Mouse (Mus musculus): ENCODE results near the gene Akt1.
A peak's percentile ranks its signal among the peaks of the same experiment; 100 is the strongest.

Gene Akt1

GRCm38 (mm10) chr12:112674132-112675011, at the start of gene Akt1:
TSS of gene Akt1 (minus strand) at chr12:112674884.
- DNase-seq (ENCODE audit: low read depth): peak; percentile 94

GRCm38 (mm10) chr12:112724077-112724805, 49.6 kb upstream of the Akt1 start:
- DNase-seq (ENCODE audit: low read depth): peak; percentile 87

DNA sequence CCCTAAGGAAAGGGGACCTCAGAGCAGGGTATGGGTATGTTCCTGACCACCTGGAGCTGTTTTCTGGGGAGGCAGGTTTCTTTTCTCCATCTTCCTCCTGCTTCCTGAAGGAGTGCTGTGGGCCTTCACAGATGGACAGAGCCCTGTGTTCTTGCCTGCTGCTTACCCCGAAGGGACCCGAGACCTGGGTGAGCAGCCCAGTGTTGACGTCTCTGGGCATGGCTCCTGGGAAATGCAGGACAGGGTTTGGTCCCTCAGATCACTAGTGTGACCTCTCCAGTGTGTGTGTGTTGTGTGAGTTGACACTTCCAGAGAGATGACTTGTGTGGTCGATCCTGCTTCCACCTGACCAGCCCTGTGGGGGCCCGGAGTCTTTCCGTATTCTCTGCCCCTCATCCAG, 48.8 kb upstream of the Akt1 start:
- DNase-seq (ENCODE audit: low read depth): no peak

- DNase-seq (ENCODE audit: low read depth): no peak
These were observed 48.3 kb upstream of the Akt1 start for GRCm38 (mm10) chr12:112723028-112723330.

GRCm38 (mm10) chr12:112722240-112723027, 47.8 kb upstream of the Akt1 start:
- peak; percentile 29 for DNase-seq (ENCODE audit: low read depth)

- no peak for DNase-seq (ENCODE audit: low read depth)
These were observed 46.9 kb upstream of the Akt1 start for GRCm38 (mm10) chr12:112721424-112722239.

DNA sequence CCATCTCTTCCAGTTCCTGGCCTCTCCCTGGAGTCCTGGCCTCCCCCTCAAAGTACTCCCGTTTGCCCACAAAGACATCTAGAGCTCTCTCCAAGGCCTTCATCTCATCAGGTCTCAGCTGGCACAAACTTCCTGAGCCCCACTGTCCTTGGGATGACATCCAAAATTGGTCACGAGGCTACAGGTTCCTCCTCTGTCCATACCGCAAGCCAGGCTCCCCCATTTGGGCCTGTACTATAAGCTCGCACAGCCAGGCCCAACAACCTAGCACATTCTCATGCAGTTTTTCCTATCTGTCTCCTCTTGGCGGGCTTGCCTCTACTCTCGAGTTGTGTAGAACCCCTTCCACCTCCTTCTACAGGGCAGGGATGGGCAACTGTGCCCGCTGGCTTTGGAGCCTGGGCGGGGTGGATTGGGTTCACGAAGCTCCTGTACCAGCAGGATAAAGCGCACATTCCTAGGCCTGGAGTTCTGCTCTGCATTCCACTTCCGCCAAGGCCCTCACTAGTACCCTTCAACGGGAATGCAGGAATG, 46.3 kb upstream of the Akt1 start:
- no peak for DNase-seq (ENCODE audit: low read depth)

GRCm38 (mm10) chr12:112720216-112720615, 45.5 kb upstream of the Akt1 start, which contains the start of gene Cep170b:
TSS of gene Cep170b (plus strand) at chr12:112720455.
- DNase-seq (ENCODE audit: low read depth): no peak

GRCm38 (mm10) chr12:112718995-112719394, 44.3 kb upstream of the Akt1 start:
- no peak for DNase-seq (ENCODE audit: low read depth)

- peak; percentile 74 for DNase-seq (ENCODE audit: low read depth)
These were observed 42.5 kb upstream of the Akt1 start for GRCm38 (mm10) chr12:112717140-112717539.

GRCm38 (mm10) chr12:112713984-112714383, 39.3 kb upstream of the Akt1 start:
- no peak for DNase-seq (ENCODE audit: low read depth)

GRCm38 (mm10) chr12:112707573-112707869, 32.8 kb upstream of the Akt1 start:
- no peak for DNase-seq (ENCODE audit: low read depth)

- DNase-seq (ENCODE audit: low read depth): peak; percentile 83
These were observed 32.3 kb upstream of the Akt1 start for GRCm38 (mm10) chr12:112706704-112707572.

DNA sequence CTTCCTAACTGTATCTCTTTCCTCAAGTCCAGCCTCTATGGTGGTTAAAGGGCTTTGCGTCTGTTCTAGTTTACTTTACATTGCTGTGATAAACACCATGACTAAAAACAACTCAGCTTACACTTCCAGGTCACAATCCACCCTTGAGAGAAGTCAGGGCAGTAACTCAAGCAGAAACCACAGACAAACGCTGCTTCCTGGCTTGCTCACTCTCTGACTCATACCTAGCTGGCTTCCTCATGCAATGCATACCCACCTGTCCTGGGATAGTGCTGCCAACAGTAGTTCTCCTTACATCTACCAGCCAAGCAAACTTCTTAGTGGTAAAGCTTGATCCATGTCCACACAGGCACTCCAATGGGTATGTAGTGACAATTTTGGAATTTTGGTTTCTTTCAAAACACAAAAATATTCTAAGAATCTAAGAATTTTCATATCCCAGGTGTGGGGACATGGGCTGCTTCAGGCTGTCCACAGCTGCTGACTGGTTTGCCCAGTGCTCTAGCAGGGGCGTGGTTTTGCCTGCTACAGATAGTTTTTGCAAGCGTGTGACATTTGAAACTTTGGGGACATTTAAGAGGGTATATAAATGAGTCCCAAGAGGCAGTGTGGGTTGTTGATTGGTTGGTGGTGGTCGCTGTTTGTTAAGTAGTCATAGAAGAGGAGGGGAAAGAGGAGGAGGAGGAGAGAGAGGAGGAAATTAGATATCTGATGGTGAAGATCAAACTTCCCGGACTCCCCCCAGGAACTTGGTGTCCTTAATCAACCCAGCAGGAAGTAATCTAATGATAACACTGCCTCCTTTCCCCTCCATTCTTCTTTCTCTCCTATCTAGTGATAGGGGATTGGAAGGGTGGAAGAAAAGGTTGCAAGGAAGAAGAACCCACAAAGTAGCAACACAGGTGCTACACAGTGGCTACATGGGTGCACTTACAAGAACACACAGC, 28.0 kb upstream of the Akt1 start:
- peak; percentile 85 for DNase-seq (ENCODE audit: low read depth)

GRCm38 (mm10) chr12:112700522-112700921, 25.8 kb upstream of the Akt1 start:
- no peak for DNase-seq (ENCODE audit: low read depth)

DNA sequence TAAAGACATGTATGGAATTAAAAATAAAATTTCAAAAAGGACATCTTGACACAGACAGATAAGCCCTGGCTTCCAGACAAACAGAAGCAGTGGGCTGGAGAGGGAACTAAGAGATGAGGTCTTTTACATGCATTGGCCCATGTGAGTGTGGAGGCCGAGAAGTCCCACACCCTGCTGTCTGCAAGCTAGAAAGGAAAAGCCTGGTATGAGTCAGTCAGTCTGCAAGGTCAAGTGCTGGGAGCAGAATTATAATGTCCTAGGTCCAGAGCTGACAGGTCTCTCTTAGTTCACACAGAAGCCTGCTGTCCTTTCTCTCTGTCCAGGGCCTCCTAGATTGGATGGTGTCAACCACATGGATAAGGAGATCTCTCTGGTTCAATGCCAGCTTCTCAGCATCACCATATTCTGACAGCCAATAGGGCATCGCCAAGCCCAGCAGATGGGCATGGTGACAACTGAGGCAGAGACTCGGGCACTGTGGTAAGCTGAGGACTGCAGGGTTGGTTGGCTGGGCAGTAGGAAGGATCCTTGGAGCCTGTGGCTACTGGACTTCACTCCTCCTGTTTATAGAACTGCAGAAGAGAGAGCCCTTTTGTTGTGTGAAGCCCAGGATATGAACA, 22.2 kb upstream of the Akt1 start:
- DNase-seq (ENCODE audit: low read depth): peak; percentile 66

GRCm38 (mm10) chr12:112694127-112694475, 19.4 kb upstream of the Akt1 start:
- no peak for DNase-seq (ENCODE audit: low read depth)

- peak; percentile 94 for DNase-seq (ENCODE audit: low read depth)
These were observed 18.8 kb upstream of the Akt1 start for GRCm38 (mm10) chr12:112693185-112694126.

All from 416B (cell line).